Mouse (Mus musculus): ENCODE measurements around the gene Mob2. TPM values are rescaled to one million over a fixed set of nuclear protein-coding genes. Genes with fewer than 3 reads are reported as not detected.

Gene Mob2
- polyA plus RNA-seq, 3 experiments from 2014 or later: 61.4 to 67.5 (median 65.3) TPM

GRCm38 (mm10) chr7:142077138-142077537 lies 16.3 kb upstream of the Mob2 start:
- ATAC-seq: no peak

- ATAC-seq: no peak
These were observed 13.5 kb upstream of the Mob2 start for GRCm38 (mm10) chr7:142074146-142074886.

DNA sequence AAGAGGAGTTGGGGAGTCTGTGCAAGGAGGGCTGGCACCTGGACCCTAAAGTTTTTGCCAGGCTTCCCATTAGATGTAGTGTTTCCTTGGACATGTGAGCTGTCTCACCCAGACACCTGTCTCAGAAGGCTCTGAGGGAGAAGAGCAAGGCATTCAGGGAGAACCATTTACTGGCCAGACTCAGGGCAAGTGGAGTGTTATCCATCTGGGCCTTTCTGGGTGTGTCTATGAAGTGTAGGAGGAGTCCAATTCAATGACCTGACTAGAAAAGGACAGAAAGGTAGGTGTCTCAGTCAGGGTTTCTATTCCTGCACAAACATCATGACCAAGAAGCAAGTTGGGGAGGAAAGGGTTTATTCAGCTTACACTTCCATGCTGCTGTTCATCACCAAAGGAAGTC lies 10.9 kb upstream of the Mob2 start:
- no peak for ATAC-seq

GRCm38 (mm10) chr7:142071212-142071578 lies 10.3 kb upstream of the Mob2 start:
- ATAC-seq: no peak

DNA sequence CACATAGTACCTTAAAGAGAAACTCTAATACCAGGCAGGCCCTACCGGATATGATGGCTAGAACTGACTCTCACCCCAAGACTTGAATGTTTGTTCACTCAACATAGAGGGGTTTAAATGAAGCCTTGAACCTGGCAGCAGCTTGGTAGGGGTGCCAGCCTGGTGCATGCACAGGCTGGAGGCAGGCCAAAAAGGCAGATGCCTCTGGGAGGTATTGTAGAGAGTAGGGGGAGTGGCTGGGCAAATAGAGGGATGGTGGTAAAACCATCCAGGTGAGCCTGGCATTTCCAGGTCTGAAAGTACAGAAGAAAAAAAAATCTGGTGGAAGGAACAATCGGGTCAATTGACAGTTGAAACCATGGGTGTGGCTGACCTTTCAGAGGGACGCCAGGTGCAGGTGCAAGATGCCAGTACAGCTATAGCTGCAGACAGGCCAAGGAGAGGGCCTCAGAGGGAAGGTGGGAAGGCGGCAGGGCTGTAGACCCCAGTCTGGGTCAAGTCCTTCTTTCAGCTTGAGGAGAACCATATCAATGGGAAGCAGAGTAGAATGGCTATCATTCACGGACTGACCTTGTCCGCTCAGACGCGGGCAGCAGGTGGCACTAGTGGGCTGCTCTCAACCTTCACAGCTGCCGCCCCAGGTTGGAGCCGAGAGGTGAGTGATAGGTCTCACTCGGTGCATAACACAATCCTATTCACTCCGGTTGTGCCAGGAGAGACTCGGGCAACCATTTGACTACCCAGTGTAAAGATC lies 9.8 kb upstream of the Mob2 start:
- peak; percentile 83 for ATAC-seq

GRCm38 (mm10) chr7:142068429-142068828 lies 7.6 kb upstream of the Mob2 start:
- no peak for ATAC-seq

GRCm38 (mm10) chr7:142060185-142060930 lies 507 bp downstream of the Mob2 start:
- peak; percentile 16 for ATAC-seq

DNA sequence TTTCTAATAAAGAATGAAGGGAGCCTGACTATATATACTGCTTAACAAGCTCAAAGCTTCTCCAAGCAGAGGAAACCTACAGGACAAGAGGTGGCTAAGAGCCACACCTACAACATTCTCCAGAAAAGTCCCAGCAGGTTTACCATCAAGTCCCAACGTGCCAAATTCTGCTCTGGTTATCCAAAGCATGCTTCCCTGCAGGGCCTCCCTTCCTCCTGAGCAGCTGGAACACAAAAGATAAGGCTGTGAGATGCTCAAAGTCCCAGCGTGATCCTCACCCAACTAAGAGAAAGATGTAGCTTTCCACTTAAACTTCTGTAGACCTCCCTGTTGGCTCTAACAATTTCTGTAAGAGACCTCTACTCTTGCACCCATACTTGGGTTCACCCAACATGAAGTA lies 1.8 kb downstream of the Mob2 start:
- no peak for ATAC-seq

GRCm38 (mm10) chr7:142057121-142057520 lies 3.7 kb downstream of the Mob2 start:
- no peak for ATAC-seq

- peak; percentile 73 for ATAC-seq
These were observed 4.2 kb downstream of the Mob2 start for GRCm38 (mm10) chr7:142056601-142057061.

- no peak for ATAC-seq
These were observed 5.4 kb downstream of the Mob2 start for GRCm38 (mm10) chr7:142055431-142055830.

- no peak for ATAC-seq
These were observed 10.3 kb downstream of the Mob2 start for GRCm38 (mm10) chr7:142050536-142050935.

GRCm38 (mm10) chr7:142045932-142046331 lies 14.9 kb downstream of the Mob2 start:
- ATAC-seq: no peak

DNA sequence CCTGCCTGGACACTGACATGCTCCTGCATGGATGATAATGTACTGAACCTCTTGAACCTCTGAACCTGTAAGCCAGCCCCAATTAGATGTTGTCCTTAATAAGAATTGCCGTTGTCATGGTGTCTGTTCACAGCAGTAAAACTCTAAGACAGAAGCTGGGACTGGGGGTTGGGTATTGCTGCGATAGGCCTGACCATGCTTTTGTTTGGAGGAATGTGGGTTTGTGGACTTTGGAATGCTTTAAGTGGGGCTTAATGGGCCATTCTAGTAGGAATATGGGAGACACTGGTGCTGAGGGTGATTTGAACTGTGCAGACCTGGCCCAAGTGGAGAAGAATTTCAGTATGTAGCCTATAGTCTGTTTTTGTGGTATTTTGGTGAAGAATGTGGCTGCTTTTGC lies 15.5 kb downstream of the Mob2 start:
- ATAC-seq: no peak

DNA sequence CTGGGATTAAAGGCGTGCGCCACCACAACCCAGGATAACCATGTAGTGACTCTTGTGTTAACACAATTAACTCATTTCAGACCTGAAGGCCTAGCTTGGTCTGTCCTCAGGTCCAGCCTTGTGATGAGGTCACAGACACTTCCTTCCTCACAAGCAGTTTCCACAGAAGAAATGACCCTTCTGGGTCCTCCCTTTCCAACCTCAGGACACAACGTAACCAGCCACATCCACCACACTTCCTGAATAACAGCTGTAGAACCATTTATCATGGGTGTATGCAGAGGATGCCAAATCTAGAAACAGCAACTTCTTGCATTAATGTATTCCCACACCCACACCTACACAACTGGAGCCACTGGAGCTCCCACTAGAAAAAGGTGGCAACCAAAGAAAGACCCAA lies 20.1 kb downstream of the Mob2 start:
- no peak for ATAC-seq

- peak; percentile 50 for ATAC-seq
These were observed 23.2 kb downstream of the Mob2 start for GRCm38 (mm10) chr7:142037553-142038170.

DNA sequence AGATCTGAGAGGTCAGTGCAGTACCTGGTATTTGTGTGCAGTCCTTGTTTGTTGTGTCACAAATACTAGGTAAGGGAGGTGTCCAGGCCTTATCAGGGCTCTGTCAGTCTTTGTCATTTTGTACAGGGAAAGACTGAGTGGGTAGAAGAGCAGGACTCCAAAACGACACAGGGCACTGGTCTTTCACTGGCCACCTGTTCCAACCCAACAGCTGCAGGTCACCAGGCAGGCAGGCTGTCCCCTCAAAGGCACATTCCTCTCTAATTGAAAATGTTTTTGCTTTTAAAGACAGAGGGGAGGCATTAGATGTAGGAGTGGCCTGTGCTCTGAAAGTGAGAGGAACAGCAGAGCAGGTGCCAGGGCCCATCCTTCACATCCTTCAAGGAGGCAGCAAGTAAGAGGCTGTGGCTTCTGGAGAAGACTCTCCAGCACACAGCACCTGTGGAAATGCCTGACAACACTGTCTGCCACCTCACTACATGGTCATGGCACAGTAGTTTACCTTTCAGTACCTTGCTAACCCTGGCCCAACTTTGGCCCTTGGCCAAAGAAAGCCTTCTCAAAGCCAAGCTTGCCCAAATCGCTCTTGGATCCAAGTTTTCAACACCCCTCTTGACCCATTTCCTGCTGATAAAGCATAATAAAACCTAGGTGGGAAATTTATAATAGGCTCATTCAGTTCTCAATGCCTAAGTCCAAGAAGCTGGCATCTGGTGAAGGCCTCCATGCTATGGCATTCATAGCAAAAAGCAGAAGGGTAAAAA lies 25.6 kb downstream of the Mob2 start:
- ATAC-seq: no peak

- no peak for ATAC-seq
These were observed 26.7 kb downstream of the Mob2 start for GRCm38 (mm10) chr7:142034198-142034597.

DNA sequence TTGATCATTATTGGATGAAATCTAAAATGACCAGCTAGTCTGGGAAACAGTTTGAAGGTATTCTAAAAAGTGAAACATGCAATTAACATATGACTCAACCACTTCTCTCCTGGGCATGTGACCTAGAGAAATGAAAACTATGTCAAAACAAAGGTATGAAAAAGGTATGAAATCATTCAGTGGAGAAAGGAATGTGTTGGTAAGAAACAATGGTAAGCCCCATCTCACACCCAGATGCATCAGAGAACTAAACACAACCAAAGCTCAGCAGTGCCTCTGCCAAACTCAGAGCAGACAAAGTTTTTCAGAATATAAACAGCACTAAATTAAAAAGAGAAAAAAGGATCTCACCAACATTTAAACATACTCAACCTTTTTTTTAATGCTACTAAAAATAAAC lies 30.8 kb downstream of the Mob2 start:
- no peak for ATAC-seq

GRCm38 (mm10) chr7:142025926-142026325 lies 34.9 kb downstream of the Mob2 start:
- no peak for ATAC-seq

DNA sequence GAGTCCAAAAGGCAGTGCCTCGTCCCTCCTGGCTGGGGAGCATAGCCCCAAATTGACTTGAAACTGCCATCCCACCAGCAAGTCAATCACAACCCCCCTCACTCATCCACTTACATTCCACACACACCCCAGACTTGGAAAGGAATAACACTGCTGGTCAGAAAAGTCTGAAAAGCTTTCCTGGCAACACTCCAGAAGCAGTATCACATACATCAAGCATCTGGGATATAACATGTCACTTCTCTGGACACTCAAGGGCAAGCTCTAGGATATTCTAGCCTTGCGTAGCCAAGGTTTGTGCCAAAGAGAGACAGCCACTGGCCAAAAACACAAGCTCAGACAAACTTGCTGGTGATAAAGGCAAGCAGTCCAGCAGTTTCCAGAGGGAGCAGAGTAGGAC lies 35.7 kb downstream of the Mob2 start:
- ATAC-seq: no peak

GRCm38 (mm10) chr7:142020827-142021226 lies 40.0 kb downstream of the Mob2 start:
- no peak for ATAC-seq

Data from inflammation-experienced regulatory T-cells, adult 6 months (primary cell).